Mouse (Mus musculus) hindbrain, embryonic 13.5 days (tissue): Measurements from ENCODE around the gene Gm13043. TPM values are rescaled to one million over a fixed set of nuclear protein-coding genes. Genes with fewer than 3 reads are reported as not detected.
"Not testable (repeated sequence)": the region's sequence is repeated elsewhere in the genome, so short reads cannot be mapped to it uniquely, and the experiment has no call there.

Source experiments
- ATAC-seq: fragments of 200-750 bp; cut with Nextera tagmentation; 2 replicates; pipeline ENCODE4 v1.8.0; 2017; ENCODE audit warnings: moderate TSS enrichment; ENCODE audit not compliant: low FRiP score
- H3K27ac ChIP-seq: fragments of 300-500 bp; sonication (generic); 2 replicates; pipeline ENCODE4 v1.5.1; 2015; ENCODE audit warnings: inconsistent platforms, mild to moderate bottlenecking, moderate library complexity
- H3K27me3 ChIP-seq: fragments of 300-500 bp; sonication (generic); 2 replicates; pipeline ENCODE4 v1.6.1; 2015; ENCODE audit warnings: mild to moderate bottlenecking, inconsistent platforms
- H3K36me3 ChIP-seq: fragments of 300-500 bp; sonication (generic); 2 replicates; pipeline ENCODE4 v1.6.1; 2015; ENCODE audit warnings: mild to moderate bottlenecking, inconsistent platforms
- H3K4me1 ChIP-seq: fragments of 300-500 bp; sonication (generic); replicated peaks from 2 replicates; pipeline ENCODE4 v1.6.1; 2015; ENCODE audit warnings: inconsistent platforms
- H3K4me2 ChIP-seq: fragments of 300-500 bp; sonication (generic); 2 replicates; pipeline ENCODE4 v1.6.1; 2015; ENCODE audit warnings: inconsistent platforms, mild to moderate bottlenecking, moderate library complexity
- H3K4me3 ChIP-seq: fragments of 300-500 bp; sonication (generic); 2 replicates; pipeline ENCODE4 v1.5.1; 2015; ENCODE audit warnings: mild to moderate bottlenecking, inconsistent platforms
- H3K9ac ChIP-seq: fragments of 300-500 bp; sonication (generic); 2 replicates; pipeline ENCODE4 v1.6.1; 2015; ENCODE audit warnings: mild to moderate bottlenecking, inconsistent platforms
- H3K9me3 ChIP-seq: fragments of 300-500 bp; sonication (generic); 2 replicates; pipeline ENCODE4 v1.6.1; 2016; ENCODE audit warnings: inconsistent platforms
- WGBS: fragments of 180-500 bp; shearing (Covaris S2); methylation state at CpG from one replicate; pipeline ENCODE4 v1.1.7; 2015; 5-methylcytosine and 5-hydroxymethylcytosine counted together
- polyA plus RNA-seq: library from polyadenylated mRNA; unstranded; fragments of >200 nt; fragmentation: Nextera tagmentation; extraction: Ambion mirVana; gene quantifications from 2 replicates; pipeline ENCODE4 v1.2.1, GENCODE M21; 2015

Gm13043 gene
- polyA plus RNA-seq = not detected in 2 replicates

GRCm38 (mm10) chr4:143511043-143511442 lies at the start of gene Gm13043:
Gene Gm13043, plus strand, starts transcription at chr4:143511343.
- Histone ChIP-seq H3K27ac (no peak within 1 kb of the TSS), H3K36me3 (no peaks in the 10 kb centered on the region), H3K4me1 (no peaks in the 10 kb centered on the region), H3K9ac (no peak within 1 kb of the TSS), H3K27me3 (no peaks in the 10 kb centered on the region), H3K9me3 (peaks cover 7% of the 10 kb centered on the region; the same call in 1 of the 2 replicates), H3K4me3 (no peak within 1 kb of the TSS), H3K4me2 (no peak within 1 kb of the TSS)
- WGBS = 87% methylated on average over 3 of the region's 3 CpGs
- no peak for ATAC-seq

DNA sequence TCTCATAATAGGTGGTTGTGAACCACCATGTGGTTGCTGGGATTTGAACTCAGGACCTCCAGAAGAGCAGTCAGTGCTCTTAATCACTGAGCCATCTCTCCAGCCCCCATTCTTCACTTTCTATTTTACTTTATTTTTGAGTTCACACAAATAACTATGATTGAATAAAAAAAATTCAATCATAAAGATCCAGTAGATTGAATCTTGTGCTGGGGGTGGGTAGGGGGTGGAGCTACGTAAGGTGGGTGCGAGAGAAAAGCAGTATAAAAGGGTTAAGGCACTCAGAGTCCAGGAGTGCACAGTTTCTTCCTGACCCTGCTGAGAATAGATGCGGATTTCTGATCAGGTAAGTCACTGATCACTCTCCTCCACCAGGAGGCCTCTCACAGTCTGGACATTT lies 24.5 kb downstream of the Gm13043 start, which contains the start of gene Gm13040:
Gm13040 (plus strand) TSS at position 301 of the 400 bp plus-strand sequence.
- not testable (repeated sequence) for H3K9me3 ChIP-seq, H3K27me3 ChIP-seq, H3K27ac ChIP-seq, H3K4me2 ChIP-seq, H3K36me3 ChIP-seq, H3K4me3 ChIP-seq, ATAC-seq, H3K4me1 ChIP-seq, H3K9ac ChIP-seq
- WGBS = no CpG with 5 or more reads among the region's 3 CpGs

- not testable (repeated sequence) for H3K9ac ChIP-seq, H3K27ac ChIP-seq, H3K4me1 ChIP-seq, H3K4me2 ChIP-seq, H3K9me3 ChIP-seq, H3K4me3 ChIP-seq, H3K27me3 ChIP-seq, ATAC-seq, H3K36me3 ChIP-seq
- WGBS = no CpG with 5 or more reads among the region's 3 CpGs
Measured at GRCm38 (mm10) chr4:143551400-143551799, 40.3 kb downstream of the Gm13043 start, which contains the start of the genes BC080695 and Gm13057. Gene BC080695, plus strand, starts transcription at chr4:143551700. Gene Gm13057, plus strand, starts transcription at chr4:143551709.

Other genes with a start within 250 kb of the Gm13043 start
- 71.2 and 77.9 TPM in 2 replicates for gene Pdpn, start 211.8 kb upstream of the Gm13043 start, polyA plus RNA-seq
- 0.22 TPM in 2 replicates for gene Lrrc38, start 161.6 kb upstream of the Gm13043 start, polyA plus RNA-seq
- not detected in 2 replicates for gene Pramel1, start 116.9 kb upstream of the Gm13043 start, polyA plus RNA-seq
- 23.5 and 26.6 TPM in 2 replicates for gene Pramef8, start 98.9 kb upstream of the Gm13043 start, polyA plus RNA-seq
- not detected in 2 replicates for gene Oog4, start 61.0 kb upstream of the Gm13043 start, polyA plus RNA-seq
- gene Gm13040, start 24.6 kb downstream of the Gm13043 start, polyA plus RNA-seq = not detected in 2 replicates
- gene BC080695, start 40.4 kb downstream of the Gm13043 start, polyA plus RNA-seq = not detected in 2 replicates
- not detected in 2 replicates for gene Gm13057, start 40.4 kb downstream of the Gm13043 start, polyA plus RNA-seq
- not detected in 2 replicates for gene Gm13083, start 103.7 kb downstream of the Gm13043 start, polyA plus RNA-seq
- gene Gm13088, start 145.9 kb downstream of the Gm13043 start, polyA plus RNA-seq = not detected in 2 replicates
- gene Gm13089, start 191.4 kb downstream of the Gm13043 start, polyA plus RNA-seq = not detected in 2 replicates
- gene Gm13078, start 208.1 kb downstream of the Gm13043 start, polyA plus RNA-seq = not detected in 2 replicates